Mouse (Mus musculus) liver, embryonic 14.5 days (tissue): ENCODE results near the gene Naaladl1.

Source experiments
- CTCF ChIP-seq: IDR thresholded peaks from 2 replicates; pipeline ENCODE4 v1.5.1; 2016; ENCODE audit warnings: antibody characterized with exemption, low read depth, control low read depth
- EP300 ChIP-seq: IDR thresholded peaks from 2 replicates; pipeline ENCODE4 v1.6.1; 2016; ENCODE audit warnings: antibody characterized with exemption, low read depth

DNA sequence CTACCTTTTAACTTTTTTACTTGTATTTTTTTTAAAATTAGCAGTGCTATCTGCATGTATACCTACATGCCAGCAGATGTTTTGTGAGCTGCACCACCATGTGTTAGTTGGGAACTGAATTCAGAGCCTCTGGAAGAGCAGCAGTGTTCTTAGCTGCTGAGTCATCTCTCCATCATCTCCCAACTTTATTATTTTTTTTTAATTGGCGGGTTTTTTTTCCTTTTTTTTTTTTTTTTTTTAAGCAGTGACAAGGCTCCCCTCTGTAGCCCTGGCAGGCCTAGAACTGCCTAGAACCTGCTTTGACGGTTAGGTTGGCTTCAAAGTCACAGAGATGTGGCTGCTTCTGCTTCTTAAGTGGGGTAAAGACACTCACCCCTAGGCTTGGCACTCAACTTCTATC lies 19.3 kb downstream of the Naaladl1 start:
- TF ChIP-seq EP300 (no peak), CTCF (no peak)
